Mouse (Mus musculus): Measurements from ENCODE around the gene Daxx.

DNA sequence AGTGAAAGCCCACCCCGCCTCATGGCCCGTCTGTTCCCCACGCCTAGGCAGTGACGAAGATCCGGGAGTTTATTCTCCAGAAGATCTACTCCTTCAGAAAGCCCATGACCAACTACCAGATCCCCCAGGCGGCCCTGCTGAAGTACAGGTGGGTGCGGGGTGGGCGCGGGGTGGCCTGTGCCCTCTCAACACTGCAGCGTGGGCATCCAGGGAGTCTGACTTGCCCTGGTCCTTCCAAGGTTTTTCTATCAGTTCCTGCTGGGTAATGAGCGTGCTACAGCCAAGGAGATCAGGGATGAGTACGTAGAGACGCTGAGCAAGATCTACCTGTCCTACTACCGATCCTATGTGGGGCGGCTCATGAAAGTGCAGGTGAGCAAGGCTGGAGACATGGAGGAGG is 50.7 kb downstream of the Daxx start:
- no peak for TF ChIP-seq CTCF (IDR thresholded peaks at IDR 0.05; ENCODE audit: borderline replicate concordance, extremely low read depth, insufficient read depth, insufficient read length)
- TF ChIP-seq POLR2A (IDR thresholded peaks at IDR 0.05; ENCODE audit: borderline replicate concordance, extremely low read depth, insufficient read depth, insufficient read length, poor library complexity, severe bottlenecking) = no peak

Data from brain, embryonic 14.5 days (tissue).